Mouse (Mus musculus) heart, embryonic 14.5 days (tissue): ENCODE data around the gene Apobec3. TPM values are rescaled to one million over a fixed set of nuclear protein-coding genes. Genes with fewer than 3 reads are reported as not detected.

Experiments
- ATAC-seq: fragments of 200-750 bp; cut with Nextera tagmentation; 2 replicates; pipeline ENCODE4 v1.8.0; 2017; ENCODE audit warnings: low read depth, moderate TSS enrichment; ENCODE audit not compliant: insufficient number of reproducible peaks, insufficient read depth, low FRiP score
- H3K27ac ChIP-seq, 2 experiments: fragments of 200-500 bp in 1 of 2; fragments of 300-500 bp in 1 of 2; sonication (generic) in 1 of 2; replicated peaks in 1 of 2; 2 replicates each; pipeline ENCODE4 v1.5.1; 2012 to 2014; ENCODE audit warnings: low read depth in 2 of 2, low read length in 2 of 2, control low read depth in 1 of 2, mild to moderate bottlenecking in 1 of 2, mixed read lengths in 1 of 2; ENCODE audit not compliant: control insufficient read depth in 1 of 2, insufficient read depth in 1 of 2
- H3K27me3 ChIP-seq: fragments of 300-500 bp; sonication (generic); 2 replicates; pipeline ENCODE4 v1.6.1; 2014; ENCODE audit warnings: mild to moderate bottlenecking, low read length, control low read depth; ENCODE audit not compliant: control insufficient read depth, insufficient read depth
- H3K36me3 ChIP-seq: fragments of 300-500 bp; sonication (generic); 2 replicates; pipeline ENCODE4 v1.6.1; 2014; ENCODE audit warnings: mild to moderate bottlenecking, control low read depth, low read length, mixed read lengths; ENCODE audit not compliant: control insufficient read depth, insufficient read depth
- H3K4me1 ChIP-seq, 2 experiments: fragments of 200-500 bp in 1 of 2; fragments of 300-500 bp in 1 of 2; sonication (generic) in 1 of 2; 2 replicates each; pipeline ENCODE4 v1.6.1; 2012 to 2014; ENCODE audit warnings: low read length in 2 of 2, control low read depth in 1 of 2, mixed read lengths in 1 of 2; ENCODE audit not compliant: control insufficient read depth in 2 of 2, insufficient read depth in 2 of 2
- H3K4me2 ChIP-seq: fragments of 300-500 bp; sonication (generic); 2 replicates; pipeline ENCODE4 v1.6.1; 2014; ENCODE audit warnings: mild to moderate bottlenecking, low read length
- H3K4me3 ChIP-seq, 2 experiments: fragments of 200-500 bp in 1 of 2; fragments of 300-500 bp in 1 of 2; sonication (generic) in 1 of 2; 2 replicates each; pipeline ENCODE4 v1.5.1; 2012 to 2014; ENCODE audit warnings: low read length in 2 of 2, mild to moderate bottlenecking in 2 of 2, control low read depth in 1 of 2, low read depth in 1 of 2, moderate library complexity in 1 of 2; ENCODE audit not compliant: control insufficient read depth in 1 of 2, insufficient read depth in 1 of 2
- H3K9ac ChIP-seq: fragments of 300-500 bp; sonication (generic); 2 replicates; pipeline ENCODE4 v1.6.1; 2014; ENCODE audit warnings: mild to moderate bottlenecking, low read length
- H3K9me3 ChIP-seq: fragments of 300-500 bp; sonication (generic); 2 replicates; pipeline ENCODE4 v1.6.1; 2016; ENCODE audit warnings: low read length, control low read depth; ENCODE audit not compliant: control insufficient read depth
- WGBS: fragments of 180-500 bp; shearing (Covaris S2); extraction: QIAGEN DNeasy Blood & Tissue Kit; methylation state at CpG from one replicate; pipeline ENCODE4 v1.1.7; 2014; 5-methylcytosine and 5-hydroxymethylcytosine counted together
- polyA plus RNA-seq: library from polyadenylated mRNA; unstranded; fragments of >200 nt; fragmentation: Nextera tagmentation; extraction: Ambion mirVana; gene quantifications from 2 replicates; pipeline ENCODE4 v1.2.1, GENCODE M21; 2014

The Apobec3 gene
- polyA plus RNA-seq, 1 experiment from 2014 or later: 13.3 TPM

DNA sequence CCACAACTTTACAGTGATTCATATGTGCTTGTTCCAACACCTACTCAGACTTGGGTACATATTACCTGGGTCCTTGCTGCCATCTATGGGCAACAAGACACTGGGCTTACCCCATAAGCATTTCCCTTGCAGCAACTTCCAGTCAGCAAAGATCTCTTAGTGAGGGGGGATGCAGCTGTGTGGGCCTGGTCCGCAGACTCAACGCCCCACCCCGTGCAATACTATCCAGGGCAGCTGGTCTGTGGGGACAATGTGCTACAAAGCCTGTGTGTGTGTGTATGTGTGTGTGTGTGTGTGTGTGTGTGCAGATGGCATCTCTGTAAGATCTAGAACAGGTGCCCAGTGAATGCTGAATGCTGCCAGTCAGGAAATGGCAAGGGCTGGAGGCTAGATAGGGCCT lies 22.9 kb downstream of the Apobec3 start:
- WGBS: 83% methylated on average over 3 of the region's 3 CpGs

GRCm38 (mm10) chr15:79916150-79916549 lies 24.7 kb downstream of the Apobec3 start:
- WGBS: 65% methylated on average over 5 of the region's 5 CpGs
- Histone ChIP-seq H3K9me3 (no peaks in the 10 kb centered on the region), H3K4me2 (no peak overlapping the region), H3K4me3 (no peak overlapping the region), H3K27me3 (no peaks in the 10 kb centered on the region), H3K27ac (no peak overlapping the region), H3K36me3 (no peaks in the 10 kb centered on the region), H3K4me1 (no peaks in the 10 kb centered on the region), H3K9ac (no peak overlapping the region)
- ATAC-seq: no peak

More for the DNA sequence above, 22.9 kb downstream of the Apobec3 start:
- no peak for ATAC-seq
- no peak overlapping the region for H3K4me2 ChIP-seq
- H3K4me3 ChIP-seq: no peak overlapping the region
- H3K27me3 ChIP-seq: no peaks in the 10 kb centered on the region
- H3K9ac ChIP-seq: no peak overlapping the region
- no peaks in the 10 kb centered on the region for H3K4me1 ChIP-seq
- H3K9me3 ChIP-seq: no peaks in the 10 kb centered on the region
- no peaks in the 10 kb centered on the region for H3K36me3 ChIP-seq
- no peak overlapping the region for H3K27ac ChIP-seq

DNA sequence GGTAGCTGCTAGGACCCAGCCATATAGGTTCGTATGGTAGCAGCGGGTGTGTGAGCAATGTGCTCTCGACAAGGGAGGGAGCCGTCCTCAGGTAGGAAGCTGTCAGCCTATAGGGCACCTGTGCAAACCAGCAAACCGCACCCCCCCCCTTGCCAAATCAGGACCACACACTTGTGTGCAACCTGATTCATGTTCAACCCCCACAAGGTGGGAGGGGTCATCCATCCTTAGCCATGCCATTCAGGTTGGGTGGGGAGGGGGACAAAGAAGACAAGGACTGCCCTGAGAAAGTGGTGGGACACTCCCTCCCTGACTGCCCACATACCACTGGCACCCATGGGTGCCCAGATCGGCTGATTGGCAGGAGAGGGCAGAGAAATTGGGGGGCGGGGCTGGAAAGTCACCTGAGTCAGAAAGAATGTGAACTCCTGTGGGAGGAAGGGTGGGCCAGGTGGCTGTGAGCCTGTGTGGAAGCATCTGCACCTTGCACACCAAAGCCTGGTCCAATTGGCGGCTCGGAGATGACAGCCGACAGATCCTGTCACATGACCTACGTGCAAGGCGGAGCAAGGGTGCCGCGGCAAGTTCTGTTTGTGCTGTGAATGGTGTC lies 25.8 kb downstream of the Apobec3 start:
- no peak for ATAC-seq
- Histone ChIP-seq H3K27me3 (no peaks in the 10 kb centered on the region), H3K36me3 (no peaks in the 10 kb centered on the region), H3K4me1 (no peaks in the 10 kb centered on the region), H3K4me2 (no peak overlapping the region), H3K9me3 (no peaks in the 10 kb centered on the region; the same call in 1 of the 2 replicates), H3K9ac (no peak overlapping the region), H3K4me3 (no peak overlapping the region), H3K27ac (no peak overlapping the region)
- WGBS: 90% methylated on average over 14 of the region's 14 CpGs

DNA sequence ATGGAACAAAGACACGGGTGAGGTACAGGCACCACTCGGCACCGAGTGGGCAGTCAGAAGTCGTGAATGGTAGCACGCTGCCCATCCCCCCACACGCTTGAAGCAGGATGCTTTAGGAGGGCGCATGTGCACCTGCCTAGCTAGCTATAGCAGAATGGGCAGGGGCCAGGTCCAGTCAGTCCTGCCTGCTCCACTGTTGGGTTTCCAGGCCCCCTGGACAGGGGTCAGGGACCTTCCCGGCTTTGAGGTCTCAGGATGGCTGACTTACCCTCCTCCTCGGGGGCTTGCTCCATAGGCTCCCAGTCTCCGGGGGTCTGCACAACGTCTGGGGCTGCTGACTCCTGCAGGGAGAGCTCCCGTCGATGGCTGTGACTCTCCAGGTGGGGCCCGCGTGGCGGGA lies 27.0 kb downstream of the Apobec3 start:
- H3K9me3 ChIP-seq: no peaks in the 10 kb centered on the region; the same call in 1 of the 2 replicates
- H3K27ac ChIP-seq: no peak overlapping the region
- WGBS: 81% methylated on average over 16 of the region's 16 CpGs
- no peak overlapping the region for H3K4me2 ChIP-seq
- no peak overlapping the region for H3K9ac ChIP-seq
- no peaks in the 10 kb centered on the region for H3K27me3 ChIP-seq
- H3K4me1 ChIP-seq: no peaks in the 10 kb centered on the region
- ATAC-seq: no peak
- no peak overlapping the region for H3K4me3 ChIP-seq
- no peaks in the 10 kb centered on the region for H3K36me3 ChIP-seq

DNA sequence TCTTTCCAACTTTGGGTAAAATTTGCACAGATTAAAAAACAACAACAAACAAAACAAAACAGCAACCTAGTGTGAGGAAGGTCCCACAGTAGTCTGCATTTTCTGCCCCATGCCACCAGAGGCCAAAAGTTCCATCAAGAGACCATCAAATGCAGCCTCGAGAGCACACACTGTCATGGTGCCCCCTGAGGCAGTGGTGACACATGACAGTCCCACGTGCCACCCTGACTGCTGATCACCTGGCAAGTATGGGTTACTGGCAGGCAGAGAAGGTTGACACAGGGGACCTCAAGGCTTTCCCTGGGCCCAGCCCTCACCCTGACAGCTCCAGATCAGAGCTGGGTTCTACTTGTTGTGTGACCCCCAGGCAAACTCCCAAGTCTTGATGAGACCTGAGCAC lies 28.3 kb downstream of the Apobec3 start:
- Histone ChIP-seq H3K9ac (no peak overlapping the region), H3K36me3 (no peaks in the 10 kb centered on the region), H3K27me3 (no peaks in the 10 kb centered on the region), H3K4me1 (no peaks in the 10 kb centered on the region), H3K27ac (no peak overlapping the region), H3K4me3 (no peak overlapping the region), H3K9me3 (no peaks in the 10 kb centered on the region; the same call in 1 of the 2 replicates), H3K4me2 (no peak overlapping the region)
- ATAC-seq: no peak
- 50% methylated on average over 2 of the region's 2 CpGs for WGBS

GRCm38 (mm10) chr15:79926856-79927416 lies 35.5 kb downstream of the Apobec3 start:
- no peak overlapping the region; a peak in 1 of 4 replicates for H3K27ac ChIP-seq
- peak overlapping the region; percentile 76 for H3K9ac ChIP-seq
- H3K4me2 ChIP-seq: peak overlapping the region; percentile 84
- no peaks in the 10 kb centered on the region for H3K36me3 ChIP-seq
- no peaks in the 10 kb centered on the region; the same call in 1 of the 2 replicates for H3K9me3 ChIP-seq
- no peak for ATAC-seq
- 72% methylated on average over 11 of the region's 11 CpGs for whole genome bisulfite sequencing
- H3K4me3 ChIP-seq: peak overlapping the region in 1 of 2 experiments; percentile 61; a peak in 3 of 4 replicates
- peaks cover 21% of the 10 kb centered on the region; the same call in 1 of the 2 replicates for H3K27me3 ChIP-seq
- H3K4me1 ChIP-seq: peaks cover 5 to 8% of the 10 kb centered on the region in 2 experiments; a peak in 2 of 4 replicates

- under 1% methylated on average over 29 of the region's 29 CpGs for WGBS
- no peaks in the 10 kb centered on the region for H3K36me3 ChIP-seq
- no peaks in the 10 kb centered on the region for H3K9me3 ChIP-seq
- H3K9ac ChIP-seq: peak overlapping the region; percentile 76
- peaks cover 25% of the 10 kb centered on the region for H3K27me3 ChIP-seq
- H3K4me2 ChIP-seq: peak overlapping the region; percentile 84
- H3K4me3 ChIP-seq: peak overlapping the region; percentile 61 to 81
- peak; percentile 72 for ATAC-seq
- H3K4me1 ChIP-seq: peaks cover 5 to 8% of the 10 kb centered on the region in 2 experiments; a peak in 2 of 4 replicates
- peak overlapping the region; percentile 11 to 39; a peak in 2 of 4 replicates for H3K27ac ChIP-seq
Observed at GRCm38 (mm10) chr15:79927637-79928122, 36.2 kb downstream of the Apobec3 start.
